Mouse (Mus musculus) kidney, embryonic 16.5 days (tissue): Measurements from ENCODE around the gene Hapln1. TPM values are rescaled to one million over a fixed set of nuclear protein-coding genes. Genes with fewer than 3 reads are reported as not detected.
A peak's percentile ranks its signal among the peaks of the same experiment; 100 is the strongest.

Source experiments
- ATAC-seq: fragments of 200-750 bp; cut with Nextera tagmentation; 2 replicates; pipeline ENCODE4 v1.8.0; 2017; ENCODE audit warnings: moderate TSS enrichment; ENCODE audit not compliant: low FRiP score, low TSS enrichment
- H3K27ac ChIP-seq: fragments of 300-500 bp; sonication (generic); 2 replicates; pipeline ENCODE4 v1.5.1; 2014; ENCODE audit warnings: low read length
- H3K27me3 ChIP-seq: fragments of 300-500 bp; sonication (generic); 2 replicates; pipeline ENCODE4 v1.6.1; 2014; ENCODE audit warnings: low read length, control low read depth, mixed read lengths; ENCODE audit not compliant: insufficient read depth
- H3K36me3 ChIP-seq: fragments of 300-500 bp; sonication (generic); 2 replicates; pipeline ENCODE4 v1.6.1; 2014; ENCODE audit warnings: low read length, control low read depth, mixed read lengths; ENCODE audit not compliant: insufficient read depth
- H3K4me1 ChIP-seq: fragments of 300-500 bp; sonication (generic); 2 replicates; pipeline ENCODE4 v1.6.1; 2014; ENCODE audit warnings: low read length, control low read depth, mixed read lengths; ENCODE audit not compliant: insufficient read depth
- H3K4me2 ChIP-seq: fragments of 300-500 bp; sonication (generic); replicated peaks from 2 replicates; pipeline ENCODE4 v1.6.1; 2014; ENCODE audit warnings: low read depth, low read length
- H3K4me3 ChIP-seq: fragments of 300-500 bp; sonication (generic); 2 replicates; pipeline ENCODE4 v1.5.1; 2014; ENCODE audit warnings: mild to moderate bottlenecking, low read length
- H3K9ac ChIP-seq: fragments of 300-500 bp; sonication (generic); replicated peaks from 2 replicates; pipeline ENCODE4 v1.6.1; 2014; ENCODE audit warnings: low read length
- H3K9me3 ChIP-seq: fragments of 300-500 bp; sonication (generic); 2 replicates; pipeline ENCODE4 v1.6.1; 2016; ENCODE audit warnings: low read length, control low read depth
- WGBS: fragments of 180-500 bp; shearing (Covaris S2); extraction: QIAGEN DNeasy Blood & Tissue Kit; methylation state at CpG from one replicate; pipeline ENCODE4 v1.1.7; 2014; 5-methylcytosine and 5-hydroxymethylcytosine counted together
- polyA plus RNA-seq: library from polyadenylated mRNA; unstranded; fragments of >200 nt; fragmentation: Nextera tagmentation; extraction: Ambion mirVana; gene quantifications from 2 replicates; pipeline ENCODE4 v1.2.1, GENCODE M21; 2015

Hapln1 gene
- polyA plus RNA-seq, 1 experiment from 2014 or later, result 9.0 TPM

DNA sequence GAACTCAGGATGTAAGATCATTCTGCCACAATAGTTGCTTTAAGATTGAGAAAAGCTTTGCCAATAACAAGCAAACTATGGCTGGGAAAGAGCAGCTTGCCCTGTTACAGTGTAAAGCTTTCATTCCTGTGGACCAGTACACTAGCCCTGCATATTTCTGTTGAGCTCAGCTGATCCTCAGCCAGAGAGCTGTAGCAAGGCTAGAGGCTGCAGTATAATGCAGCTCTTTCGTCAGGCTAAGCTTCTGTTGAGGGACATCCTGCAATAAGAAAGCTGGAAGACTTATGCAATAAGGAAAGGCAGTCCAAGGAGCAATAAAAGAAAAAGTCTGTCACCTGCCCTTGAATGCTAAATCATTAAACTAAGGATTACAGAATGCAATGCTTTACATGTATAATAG lies 45.5 kb downstream of the Hapln1 start:
- Histone ChIP-seq H3K4me1 (peaks cover 4% of the 10 kb centered on the region; the same call in 1 of the 2 replicates), H3K27ac (peak overlapping the region; percentile 10; the same call in 1 of the 2 replicates), H3K4me2 (0 out of 2 replicates have a peak overlapping the region, but pooled peaks have one; percentile 0), H3K27me3 (no peaks in the 10 kb centered on the region), H3K4me3 (0 out of 2 replicates have a peak overlapping the region, but pooled peaks have one; percentile 11), H3K36me3 (no peaks in the 10 kb centered on the region), H3K9ac (no peak overlapping the region), H3K9me3 (no peaks in the 10 kb centered on the region)
- 55% methylated on average over 1 of the region's 1 CpGs for WGBS
- ATAC-seq, result peak; percentile 67; the same call in 1 of the 2 replicates

GRCm38 (mm10) chr13:89595105-89595504 lies 55.5 kb downstream of the Hapln1 start:
- Histone ChIP-seq H3K4me2 (no peak overlapping the region), H3K9me3 (peaks cover 8% of the 10 kb centered on the region), H3K4me3 (no peak overlapping the region), H3K27me3 (no peaks in the 10 kb centered on the region), H3K27ac (no peak overlapping the region), H3K9ac (no peak overlapping the region), H3K4me1 (no peaks in the 10 kb centered on the region), H3K36me3 (no peaks in the 10 kb centered on the region)
- no peak for ATAC-seq
- WGBS, result 87% methylated on average over 4 of the region's 4 CpGs

DNA sequence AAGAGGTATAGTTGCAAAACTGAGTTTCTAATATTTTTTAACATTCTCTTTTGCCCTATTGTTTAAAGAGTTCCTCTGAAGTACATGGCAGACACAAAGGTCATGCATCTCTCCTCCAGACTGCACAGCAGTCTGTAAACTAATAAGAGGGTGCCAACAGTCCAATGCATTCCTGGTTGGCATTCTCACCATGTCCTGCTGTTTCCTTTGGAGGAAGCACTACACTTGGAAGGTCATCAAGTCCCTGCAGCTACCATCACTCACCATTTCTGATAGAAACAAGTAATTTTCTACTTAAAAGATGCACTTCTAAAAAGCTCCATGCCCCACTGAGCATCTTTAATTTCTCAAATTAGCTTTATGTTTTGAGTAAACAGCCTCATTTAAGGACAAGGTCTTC lies 57.8 kb downstream of the Hapln1 start:
- ATAC-seq, result no peak
- Histone ChIP-seq H3K4me1 (no peaks in the 10 kb centered on the region), H3K9ac (no peak overlapping the region), H3K9me3 (peaks cover 8% of the 10 kb centered on the region), H3K27ac (no peak overlapping the region), H3K4me3 (no peak overlapping the region), H3K36me3 (no peaks in the 10 kb centered on the region), H3K4me2 (no peak overlapping the region), H3K27me3 (no peaks in the 10 kb centered on the region)

GRCm38 (mm10) chr13:89600466-89600865 lies 60.9 kb downstream of the Hapln1 start:
- Histone ChIP-seq H3K4me1 (no peaks in the 10 kb centered on the region), H3K27ac (no peak overlapping the region), H3K4me3 (no peak overlapping the region), H3K27me3 (no peaks in the 10 kb centered on the region), H3K9me3 (no peaks in the 10 kb centered on the region), H3K9ac (no peak overlapping the region), H3K36me3 (no peaks in the 10 kb centered on the region), H3K4me2 (no peak overlapping the region)
- ATAC-seq, result no peak
- 51% methylated on average over 7 of the region's 7 CpGs for WGBS

DNA sequence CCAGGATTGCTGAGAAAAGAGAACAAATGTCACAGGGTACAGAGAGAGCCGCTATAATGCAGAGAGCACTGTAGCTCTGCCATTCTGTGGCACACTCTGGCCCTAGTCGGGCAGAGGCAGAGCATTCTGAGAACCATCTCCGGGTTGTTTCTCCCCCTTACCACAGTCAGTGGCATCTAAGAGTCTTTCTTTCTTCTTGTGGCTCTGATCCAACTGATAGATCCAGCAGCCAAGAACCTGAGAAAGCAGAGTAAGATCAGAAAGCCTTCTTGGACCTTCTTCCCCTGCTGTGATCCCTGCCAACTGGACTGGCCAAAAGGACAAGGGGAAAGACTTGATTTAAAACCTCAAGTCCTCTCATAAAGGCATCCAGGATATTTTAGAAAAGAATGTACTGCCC lies 63.7 kb downstream of the Hapln1 start:
- no peaks in the 10 kb centered on the region for H3K27me3 ChIP-seq
- WGBS, result 92% methylated on average over 3 of the region's 3 CpGs
- no peak for ATAC-seq
- no peaks in the 10 kb centered on the region for H3K36me3 ChIP-seq
- no peak overlapping the region for H3K4me3 ChIP-seq
- no peak overlapping the region for H3K4me2 ChIP-seq
- no peaks in the 10 kb centered on the region for H3K9me3 ChIP-seq
- no peak overlapping the region for H3K27ac ChIP-seq
- no peaks in the 10 kb centered on the region for H3K4me1 ChIP-seq
- H3K9ac ChIP-seq, result no peak overlapping the region

DNA sequence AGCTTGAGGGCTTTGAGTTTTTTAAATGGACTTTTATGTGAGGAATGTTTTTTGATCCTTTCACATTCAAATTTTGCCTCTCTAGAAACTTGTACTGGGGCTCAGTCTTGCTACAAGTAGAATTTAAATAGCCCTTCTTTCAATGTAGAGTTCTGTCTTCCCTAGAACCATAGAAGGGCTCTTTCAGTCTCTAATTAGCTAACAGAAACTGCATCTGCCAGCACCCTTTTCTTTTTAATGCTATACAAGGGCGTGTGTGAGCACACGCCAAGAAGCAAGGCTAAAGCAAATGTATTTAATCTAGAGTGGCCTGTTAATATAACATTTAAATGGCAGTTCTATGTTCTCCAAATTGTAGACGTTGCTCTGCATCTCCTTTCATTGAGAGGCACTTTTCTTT lies 67.8 kb downstream of the Hapln1 start:
- H3K4me1 ChIP-seq, result no peaks in the 10 kb centered on the region
- no peaks in the 10 kb centered on the region for H3K27me3 ChIP-seq
- no peak overlapping the region for H3K9ac ChIP-seq
- H3K27ac ChIP-seq, result no peak overlapping the region
- no peak overlapping the region for H3K4me3 ChIP-seq
- H3K4me2 ChIP-seq, result no peak overlapping the region
- 88% methylated on average over 3 of the region's 3 CpGs for WGBS
- ATAC-seq, result no peak
- no peaks in the 10 kb centered on the region for H3K36me3 ChIP-seq
- H3K9me3 ChIP-seq, result no peaks in the 10 kb centered on the region

- no peak overlapping the region for H3K4me2 ChIP-seq
- H3K27me3 ChIP-seq, result no peaks in the 10 kb centered on the region
- H3K4me3 ChIP-seq, result no peak overlapping the region
- no peak overlapping the region for H3K27ac ChIP-seq
- no peaks in the 10 kb centered on the region for H3K9me3 ChIP-seq
- no peaks in the 10 kb centered on the region for H3K36me3 ChIP-seq
- no peak for ATAC-seq
- H3K9ac ChIP-seq, result no peak overlapping the region
- no peaks in the 10 kb centered on the region for H3K4me1 ChIP-seq
- WGBS, result 82% methylated on average over 3 of the region's 3 CpGs
Observed at GRCm38 (mm10) chr13:89619064-89619463, 79.5 kb downstream of the Hapln1 start.

DNA sequence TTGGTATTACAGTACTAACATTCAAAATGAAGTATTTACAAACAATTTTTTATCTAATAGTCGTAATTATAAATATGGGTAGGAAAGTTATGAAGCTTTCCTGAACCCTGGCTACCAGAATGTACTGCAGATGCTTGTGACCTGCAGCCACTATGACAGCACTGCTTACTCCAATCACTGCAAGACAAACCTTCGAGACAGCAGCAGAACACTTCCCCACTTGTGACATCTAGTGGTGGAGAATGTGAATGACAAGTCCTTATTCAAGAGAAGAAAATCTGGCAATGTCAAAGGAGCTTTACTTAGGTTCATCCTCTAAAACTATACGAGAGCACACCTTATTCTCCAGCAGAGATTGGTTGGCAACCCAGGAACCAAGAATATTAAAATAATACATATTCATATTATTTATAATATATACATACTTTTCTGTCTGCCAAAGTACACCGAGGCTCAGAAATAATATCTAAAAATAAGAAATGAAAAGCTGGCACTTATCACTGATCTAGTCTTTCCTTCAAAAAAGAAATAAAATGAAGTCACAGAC lies 94.6 kb downstream of the Hapln1 start:
- Histone ChIP-seq H3K4me3 (no peak overlapping the region), H3K27ac (no peak overlapping the region), H3K27me3 (no peaks in the 10 kb centered on the region), H3K9ac (no peak overlapping the region), H3K9me3 (no peaks in the 10 kb centered on the region), H3K4me2 (no peak overlapping the region), H3K36me3 (no peaks in the 10 kb centered on the region), H3K4me1 (no peaks in the 10 kb centered on the region)
- peak; percentile 67; the same call in 1 of the 2 replicates for ATAC-seq
- 31% methylated on average over 4 of the region's 4 CpGs for WGBS

DNA sequence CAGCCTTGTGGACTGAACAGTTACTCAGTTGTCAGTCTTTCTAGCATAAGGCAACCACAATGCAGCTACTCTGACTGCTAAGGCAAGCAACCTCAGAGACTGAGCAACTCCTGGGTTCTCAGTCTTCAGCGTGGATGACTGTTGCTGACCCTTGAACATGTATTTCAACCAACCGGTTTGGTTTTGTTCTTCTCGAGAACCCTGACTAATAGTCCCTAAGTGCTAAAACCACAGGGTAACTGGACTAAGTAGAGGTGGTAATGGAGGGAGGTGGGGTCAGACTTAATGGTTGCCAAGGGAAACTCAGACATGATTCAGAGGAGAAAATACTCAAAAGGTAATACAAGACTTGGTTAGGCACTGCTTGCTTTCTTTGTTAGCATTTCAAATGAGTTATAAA lies 97.4 kb downstream of the Hapln1 start:
- Histone ChIP-seq H3K4me1 (no peaks in the 10 kb centered on the region), H3K27me3 (no peaks in the 10 kb centered on the region), H3K27ac (no peak overlapping the region), H3K4me2 (no peak overlapping the region), H3K36me3 (no peaks in the 10 kb centered on the region), H3K9ac (no peak overlapping the region), H3K9me3 (no peaks in the 10 kb centered on the region), H3K4me3 (no peak overlapping the region)
- 78% methylated on average over 3 of the region's 3 CpGs for WGBS
- ATAC-seq, result no peak

DNA sequence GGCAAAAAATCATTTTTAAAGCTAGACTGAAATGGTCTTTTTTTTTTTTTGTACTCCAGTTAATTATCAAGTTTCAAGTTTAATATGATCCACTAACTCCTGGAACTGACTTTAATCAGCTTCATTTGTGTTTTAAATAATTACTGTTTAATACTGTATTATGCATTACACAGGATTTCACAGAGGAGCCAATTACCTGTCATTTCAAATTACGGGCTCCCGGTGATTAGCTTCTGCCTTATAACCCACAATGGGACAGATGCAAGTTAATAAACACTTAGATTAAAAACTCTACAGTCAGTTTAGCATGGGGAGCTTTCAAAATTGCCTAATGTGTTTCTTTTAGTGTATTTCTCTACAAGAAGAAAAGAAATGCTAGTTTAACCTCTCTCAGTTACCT lies 106.0 kb downstream of the Hapln1 start:
- Histone ChIP-seq H3K9me3 (no peaks in the 10 kb centered on the region), H3K4me2 (no peak overlapping the region), H3K36me3 (no peaks in the 10 kb centered on the region), H3K4me1 (no peaks in the 10 kb centered on the region), H3K27ac (no peak overlapping the region), H3K9ac (no peak overlapping the region), H3K4me3 (no peak overlapping the region), H3K27me3 (no peaks in the 10 kb centered on the region)
- 67% methylated on average over 2 of the region's 2 CpGs for WGBS
- no peak for ATAC-seq
